ENCODE assay signal across 7 mouse cellular contexts in genomic region chr14:21048879-21049278, GRCm38 (mm10). TPM values are rescaled to one million over a fixed set of nuclear protein-coding genes. Genes with fewer than 3 reads are reported as not detected.
DNase-seq lines count a peak whose midpoint lies in the region.

No protein-coding gene starts in this region.

- intact Hi-C loops in left cerebral cortex, postnatal 4 days (cut with DNase I): no loop called here
- intact Hi-C loops in gastrocnemius, postnatal 14 days (cut with DNase I; ENCODE audit: low total_unique reads): no loop called here

- DNase-seq in left cerebral cortex, postnatal 4 days: peak; percentile 33
- DNase-seq in left cerebral cortex, adult 8-10 months (ENCODE audit: low spot score in 2 of 2): no peak
- DNase-seq in adipocyte (ENCODE audit: low spot score): peak; percentile 27
- DNase-seq in gastrocnemius, postnatal 14 days: peak; percentile 36
- DNase-seq in lung, postnatal 4 days: peak; percentile 48 to 71
- no peak for DNase-seq in right cerebral cortex, postnatal 25 days
- no peak for DNase-seq in layer of hippocampus, postnatal 25 days (ENCODE audit: extremely low spot score in 1 of 2, low spot score in 1 of 2)

RNA-seq across cellular contexts. Expression of gene Ap3m1, which starts 3.4 kb away (rescaled TPM):
- 10 to 100 TPM; 89.5 to 93.0 TPM for total RNA-seq in left cerebral cortex, postnatal 4 days (2021)
- total RNA-seq in left cerebral cortex, adult 8-10 months (2022): 10 to 100 TPM; 56.2 to 70.4 (median 64.6) TPM
- 10 to 100 TPM; 35.9 to 45.5 TPM for total RNA-seq in gastrocnemius, postnatal 14 days (2021)
- total RNA-seq in layer of hippocampus, postnatal 25 days (2021): 10 to 100 TPM; 75.0 to 77.1 TPM

RNA-seq across cellular contexts. Expression of gene Adk, which starts 3.5 kb away (rescaled TPM):
- 10 to 100 TPM; 51.6 to 52.3 TPM for total RNA-seq in left cerebral cortex, postnatal 4 days (2021)
- 10 to 100 TPM; 76.2 to 82.1 (median 79.9) TPM for total RNA-seq in left cerebral cortex, adult 8-10 months (2022)
- 100 to 1,000 TPM in 1 of 2 experiments, 10 to 100 TPM in 1; 93.8 to 101 TPM for total RNA-seq in gastrocnemius, postnatal 14 days (2021)
- total RNA-seq in layer of hippocampus, postnatal 25 days (2021): 10 to 100 TPM; 77.1 to 86.5 TPM

Comparison
In these comparisons a context has a peak if more than half of its experiments do, and no peak if none do; other contexts are left out.
1. DNase-seq: peak in left cerebral cortex, postnatal 4 days (single experiment), adipocyte (single experiment), gastrocnemius, postnatal 14 days (single experiment) and lung, postnatal 4 days (2 of 2); none in left cerebral cortex, adult 8-10 months (0 of 2), right cerebral cortex, postnatal 25 days (single experiment) and layer of hippocampus, postnatal 25 days (0 of 2).